Mouse (Mus musculus): ENCODE results near the gene Dnal1.

Dnal1 gene

GRCm38 (mm10) chr12:84128576-84128975, 14.4 kb downstream of the Dnal1 start:
- no peak for DNase-seq

DNA sequence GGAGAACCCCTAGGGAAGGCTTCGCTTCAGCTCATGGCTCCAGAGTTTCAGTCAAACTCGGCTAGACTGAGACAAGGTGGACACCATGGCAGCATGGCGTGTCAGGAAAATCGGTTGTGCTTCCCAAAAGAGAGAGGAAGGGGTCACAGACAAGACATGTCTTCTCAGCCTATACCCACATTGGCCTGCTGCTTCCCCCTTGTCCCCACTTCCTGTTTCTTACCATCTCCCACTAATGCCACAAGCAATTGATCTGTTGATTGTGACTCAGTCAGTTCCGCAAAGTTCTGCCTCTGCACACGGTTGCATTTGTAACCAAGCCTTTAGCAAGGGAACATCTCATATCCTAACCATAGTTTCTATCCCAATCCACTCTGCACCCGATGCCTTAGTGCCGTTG, 15.8 kb downstream of the Dnal1 start:
- no peak for DNase-seq

GRCm38 (mm10) chr12:84132265-84132664, 18.1 kb downstream of the Dnal1 start:
- DNase-seq, result no peak

DNA sequence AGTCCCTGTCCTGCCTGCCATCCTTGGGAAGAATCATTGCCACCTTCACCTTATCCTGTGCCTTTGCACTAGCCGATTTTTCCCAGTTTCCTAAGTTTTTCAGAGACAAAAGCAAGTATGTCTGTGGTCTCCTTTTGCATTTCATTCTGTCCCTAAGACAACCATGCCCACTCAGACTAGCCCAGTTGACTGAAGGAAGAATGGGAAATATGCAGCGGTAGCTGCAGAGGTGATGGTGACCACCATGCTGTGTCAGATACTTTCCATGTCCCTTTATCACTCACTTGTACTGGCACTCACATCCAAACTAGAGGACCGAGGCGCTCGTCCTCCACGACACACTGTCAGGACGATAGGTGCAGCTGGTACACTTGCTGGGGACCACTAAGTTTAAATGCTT, 23.0 kb downstream of the Dnal1 start:
- no peak for DNase-seq

DNA sequence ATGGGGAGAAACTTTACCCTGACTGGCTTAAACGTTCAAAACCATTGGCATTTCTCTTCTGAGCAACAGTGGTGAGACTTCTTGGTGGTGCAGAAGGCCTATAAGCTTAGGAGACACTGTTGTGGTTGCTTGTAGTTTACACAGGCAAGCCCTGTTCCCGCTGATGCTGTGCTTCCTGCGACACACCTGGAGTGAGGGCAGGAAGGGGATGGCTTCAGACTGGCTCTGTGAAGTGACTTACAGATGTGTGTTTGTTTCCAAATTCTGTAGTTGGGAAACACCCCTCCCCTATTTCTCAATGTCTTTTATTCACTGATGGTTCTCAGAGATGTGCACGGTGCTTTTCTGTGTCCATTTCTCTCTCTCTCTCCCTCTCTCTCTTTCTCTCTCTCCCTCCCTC, 26.0 kb downstream of the Dnal1 start:
- no peak for DNase-seq

- DNase-seq, result no peak
Measured at GRCm38 (mm10) chr12:84141271-84141670, 27.1 kb downstream of the Dnal1 start.

DNA sequence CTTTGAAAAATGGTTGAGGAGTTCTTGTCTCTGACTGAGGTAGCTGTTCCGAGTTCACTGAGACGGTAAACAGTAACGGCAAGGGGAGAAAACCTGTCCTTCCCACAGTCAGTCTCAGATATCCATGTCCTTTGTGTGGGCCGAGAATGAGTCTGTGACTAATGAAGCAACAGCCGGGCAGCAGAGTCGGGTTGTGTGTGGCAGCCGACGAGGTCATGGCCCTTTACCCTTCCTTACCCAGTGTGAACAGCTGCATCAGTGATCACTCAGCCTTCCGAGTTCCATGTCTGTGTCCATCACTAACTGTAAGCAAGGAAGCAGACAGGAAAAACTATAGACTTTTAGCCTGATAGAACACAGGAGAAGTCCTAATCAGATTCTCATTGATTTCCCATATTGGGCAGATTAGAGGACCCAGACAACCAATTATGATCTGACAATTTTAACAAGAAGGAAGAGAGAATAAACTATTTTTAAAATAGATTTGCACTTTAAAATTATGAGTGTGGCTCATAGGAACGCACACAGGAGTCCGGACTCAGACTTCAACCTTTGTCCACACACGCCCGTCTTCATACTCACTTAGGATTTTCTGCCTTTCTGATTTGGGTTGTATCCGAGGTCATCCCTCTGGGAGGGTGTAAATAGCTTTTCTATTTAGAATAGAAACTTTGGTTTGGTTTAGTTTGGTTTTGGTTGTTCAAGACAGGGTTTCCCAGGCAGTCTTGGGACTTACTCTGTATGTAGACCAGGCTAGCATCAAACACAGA, 28.3 kb downstream of the Dnal1 start:
- DNase-seq, result no peak

GRCm38 (mm10) chr12:84147954-84148621, 33.9 kb downstream of the Dnal1 start, which contains the start of gene Pnma1:
Gene Pnma1 (minus strand): TSS chr12:84148489.
- DNase-seq, result peak; percentile 70

GRCm38 (mm10) chr12:84148622-84149012, 34.5 kb downstream of the Dnal1 start:
- no peak for DNase-seq

DNA sequence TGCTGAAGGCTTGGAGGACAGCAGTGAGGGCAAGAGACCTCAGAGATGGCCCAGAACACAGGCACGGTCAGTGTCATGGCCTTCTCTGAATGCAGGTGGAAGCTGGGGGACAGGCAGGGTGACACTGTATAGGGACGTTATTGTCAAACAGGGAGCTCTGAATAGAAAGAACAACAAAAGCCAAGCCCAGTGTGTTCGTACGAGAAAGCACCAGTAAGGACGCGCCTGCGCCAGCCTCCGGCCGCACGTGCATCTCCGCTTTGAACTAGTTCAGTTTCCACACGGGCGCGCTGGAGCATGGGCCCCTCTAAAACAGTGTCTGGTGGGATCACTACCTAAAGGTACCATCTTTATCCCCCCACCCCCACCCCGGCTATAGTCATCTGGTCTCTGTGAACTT, 35.8 kb downstream of the Dnal1 start:
- DNase-seq, result no peak

GRCm38 (mm10) chr12:84150976-84151375, 36.8 kb downstream of the Dnal1 start:
- no peak for DNase-seq

DNA sequence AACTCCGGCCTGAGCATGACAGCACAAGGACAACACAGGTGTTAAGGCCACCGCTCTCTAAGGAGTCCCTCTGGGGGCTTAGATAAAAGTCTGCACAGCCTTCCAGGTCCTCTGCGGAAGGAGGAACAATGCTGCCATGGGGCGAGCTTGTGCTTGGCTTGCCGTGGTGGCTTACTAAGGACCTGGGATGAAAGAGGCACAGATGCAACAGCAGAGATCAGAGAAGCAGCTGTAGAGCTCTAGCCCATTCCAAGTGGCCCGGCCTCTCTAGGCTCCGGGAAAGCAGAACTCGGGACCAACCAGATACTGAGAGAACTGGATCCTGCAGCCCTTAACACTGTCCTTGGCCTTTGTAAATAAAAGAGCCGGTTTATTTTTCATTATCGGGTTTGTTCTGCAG, 37.7 kb downstream of the Dnal1 start:
- DNase-seq, result no peak

DNA sequence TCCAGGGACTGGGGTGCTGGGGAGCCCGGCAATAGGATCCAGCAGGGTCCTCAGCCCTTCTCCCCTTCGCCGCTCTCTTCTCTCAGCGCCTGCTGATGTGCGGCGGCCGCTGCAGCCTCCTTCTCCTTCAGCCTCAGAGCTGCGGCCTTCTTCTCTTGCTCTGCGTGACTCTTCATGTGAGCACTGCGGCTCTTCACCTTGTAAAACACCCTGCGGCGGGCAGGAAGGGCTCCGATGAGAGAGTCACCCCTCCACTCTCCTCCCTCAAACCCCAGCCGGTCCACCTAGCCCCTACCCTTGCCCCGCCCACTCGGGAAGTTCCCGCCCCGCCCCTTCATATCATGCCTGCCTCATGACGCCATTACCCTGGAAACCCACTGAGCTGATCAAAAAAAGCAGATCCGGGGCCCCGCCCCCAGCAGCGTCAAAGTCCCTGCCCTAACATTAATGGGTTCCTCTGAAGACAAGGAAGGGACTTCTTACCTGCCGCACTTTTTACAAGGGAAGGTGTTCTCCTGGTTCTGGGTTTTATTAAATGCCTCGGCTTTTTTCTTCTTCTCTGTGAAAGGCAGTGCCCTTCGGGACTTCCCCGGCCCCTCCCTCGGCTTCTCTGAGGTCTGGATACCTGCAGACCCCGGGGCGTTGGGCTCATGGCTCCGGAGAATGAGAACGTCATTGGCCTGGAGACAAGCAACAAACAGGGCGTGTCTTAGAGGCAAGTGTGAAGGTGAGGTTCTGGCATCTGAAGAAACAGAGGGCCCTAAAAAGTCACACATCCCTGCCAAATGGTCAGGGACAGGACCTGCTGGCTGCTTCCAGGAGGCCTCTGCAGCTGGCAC, 38.4 kb downstream of the Dnal1 start:
- peak; percentile 42 for DNase-seq

GRCm38 (mm10) chr12:84153414-84153813, 39.2 kb downstream of the Dnal1 start:
- DNase-seq, result peak; percentile 50

DNA sequence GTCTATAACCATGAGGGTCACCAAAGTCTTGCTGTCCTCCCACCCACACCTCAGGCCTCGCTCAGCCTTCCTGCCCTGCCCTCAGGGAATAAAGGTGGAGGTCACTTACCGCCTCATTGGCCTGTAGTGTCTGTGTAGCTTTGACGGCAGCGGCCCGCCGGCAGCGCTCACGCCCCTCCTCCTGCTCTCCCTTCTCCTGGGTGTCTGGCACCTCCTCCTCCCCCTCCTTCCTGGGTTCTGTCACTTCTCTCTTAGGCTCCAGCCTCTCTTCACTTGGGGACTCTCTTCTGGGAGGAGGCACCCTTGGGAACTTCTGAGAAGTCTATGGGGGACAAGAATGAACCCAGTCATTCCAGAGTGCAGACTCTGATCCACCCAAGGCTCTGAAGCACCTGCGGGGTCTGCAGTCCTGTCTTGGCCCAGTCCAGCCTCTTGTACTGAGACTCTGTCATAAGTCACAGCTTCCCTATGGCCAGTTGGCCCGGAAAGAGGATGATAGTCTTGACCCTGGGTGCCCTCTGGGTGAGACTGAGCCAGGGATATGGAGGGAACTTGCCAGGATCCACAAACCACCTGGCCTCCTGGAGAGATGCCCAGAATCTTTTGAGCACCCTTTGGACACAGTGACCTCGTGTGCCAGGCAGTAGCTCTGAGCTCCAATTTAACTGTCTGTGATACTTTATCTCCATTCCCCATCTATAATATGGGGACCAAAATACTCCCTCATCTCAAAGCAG, 40.8 kb downstream of the Dnal1 start:
- peak; percentile 96 for DNase-seq

- DNase-seq, result peak; percentile 73
Measured at GRCm38 (mm10) chr12:84155523-84155871, 41.3 kb downstream of the Dnal1 start.

- peak; percentile 43 for DNase-seq
Measured at GRCm38 (mm10) chr12:84156210-84156609, 42.0 kb downstream of the Dnal1 start.

GRCm38 (mm10) chr12:84158156-84158555, 44.0 kb downstream of the Dnal1 start:
- DNase-seq, result no peak

DNA sequence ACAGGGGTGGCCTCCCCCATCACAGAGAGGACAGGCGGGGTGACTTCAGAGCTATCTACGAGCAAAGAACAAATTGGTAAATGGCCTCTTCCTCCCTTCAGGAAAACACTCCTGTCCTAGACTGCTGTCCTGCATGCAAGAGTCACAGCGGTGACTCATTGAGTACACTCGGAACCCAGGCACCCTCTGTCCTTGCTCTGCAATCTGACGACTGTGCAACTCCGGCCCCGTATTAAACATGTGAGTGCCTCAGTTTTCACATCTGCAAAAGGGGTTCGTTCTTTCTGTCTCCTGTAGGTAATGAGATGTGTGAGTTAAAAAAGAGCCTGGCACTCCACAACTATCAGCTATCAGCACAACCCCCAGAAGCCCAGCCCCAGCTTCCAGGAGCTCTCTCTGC, 46.3 kb downstream of the Dnal1 start:
- DNase-seq, result no peak

DNA sequence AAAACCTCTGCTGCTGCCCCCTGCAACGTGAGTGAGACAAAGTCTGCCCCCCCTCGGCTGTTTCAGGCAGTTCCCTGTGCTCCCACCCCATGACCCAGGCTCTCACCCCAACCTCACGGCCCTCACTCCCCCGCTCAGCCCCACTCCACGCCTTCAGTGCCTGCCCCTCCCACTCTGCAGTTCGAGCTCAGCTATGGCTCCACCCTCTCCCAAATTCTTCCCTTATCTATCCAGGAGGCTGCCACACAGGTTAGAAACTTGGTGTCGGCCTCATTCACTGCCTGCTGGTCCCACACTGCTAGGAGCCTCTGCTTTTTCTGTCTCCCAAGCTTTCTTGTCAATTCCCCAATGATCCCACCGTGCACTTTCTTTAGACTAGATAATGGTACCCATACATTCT, 47.0 kb downstream of the Dnal1 start:
- DNase-seq, result no peak

DNA sequence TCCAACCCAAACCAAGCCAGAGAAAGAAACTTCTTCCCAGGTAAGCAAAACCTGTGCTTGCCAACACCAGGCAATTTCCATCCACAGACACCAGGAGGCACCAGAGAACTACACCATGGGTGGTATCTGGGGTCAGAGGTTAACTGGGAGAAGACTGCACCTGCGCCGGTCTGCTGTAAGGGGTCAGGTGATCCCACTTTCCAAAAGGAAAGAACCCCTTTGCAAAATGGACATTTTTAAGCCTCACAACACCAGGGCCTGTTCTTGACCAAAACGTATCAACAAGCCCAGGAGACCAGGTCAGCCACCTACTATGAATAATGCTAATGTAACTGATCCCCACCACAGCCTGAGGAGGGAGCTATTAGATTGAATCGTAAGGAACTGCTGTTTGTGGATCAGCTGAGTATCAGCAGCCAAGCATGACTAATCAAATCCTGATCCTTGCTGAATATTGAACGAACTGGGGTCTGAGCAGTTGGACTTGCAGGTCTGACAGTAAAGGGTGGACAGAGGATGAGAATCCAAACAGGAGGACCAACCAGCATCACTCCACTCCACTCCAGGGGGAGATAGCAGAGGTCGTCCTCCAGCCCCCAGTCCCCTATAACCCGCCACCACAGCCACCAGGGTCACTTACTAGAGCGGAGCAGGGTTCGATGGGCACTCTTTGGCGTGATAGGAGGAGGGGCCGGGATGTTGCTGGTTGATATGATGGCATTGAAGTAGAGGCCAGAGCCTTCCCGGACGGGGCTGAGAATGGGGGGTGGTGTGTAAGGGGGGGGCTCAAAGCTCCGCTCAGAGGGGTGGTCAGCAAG, 47.7 kb downstream of the Dnal1 start:
- no peak for DNase-seq

DNA sequence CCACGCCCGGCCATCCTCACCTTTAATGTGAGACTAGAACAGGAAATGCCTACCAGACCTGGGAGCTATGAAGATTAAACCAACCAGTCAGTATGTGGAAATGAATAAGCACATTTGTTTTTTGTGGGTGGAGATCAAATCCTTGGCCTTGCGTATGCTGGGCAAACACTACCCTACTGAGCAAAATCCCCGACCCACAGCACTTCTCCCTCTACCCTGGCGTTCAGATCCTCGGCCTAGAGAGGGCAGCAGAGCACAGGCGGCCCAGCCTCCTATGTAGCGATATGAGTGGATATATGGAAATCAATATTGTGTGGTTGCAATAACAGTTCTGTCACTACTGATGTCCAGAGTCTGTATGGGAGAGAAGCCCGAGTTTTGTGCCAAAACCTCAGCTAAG, 49.0 kb downstream of the Dnal1 start:
- DNase-seq, result peak; percentile 26
